Mouse (Mus musculus) limb, embryonic 15.5 days (tissue): ENCODE data around the gene H2-Eb1. TPM values are rescaled to one million over a fixed set of nuclear protein-coding genes. Genes with fewer than 3 reads are reported as not detected.
A peak's percentile ranks its signal among the peaks of the same experiment; 100 is the strongest.

Source experiments
- ATAC-seq: fragments of 200-750 bp; cut with Nextera tagmentation; 2 replicates; pipeline ENCODE4 v1.8.0; 2017; ENCODE audit warnings: low read depth, moderate TSS enrichment; ENCODE audit not compliant: insufficient number of reproducible peaks, low FRiP score, low TSS enrichment
- H3K27ac ChIP-seq: fragments of 300-500 bp; sonication (generic); 2 replicates; pipeline ENCODE4 v1.5.1; 2015; ENCODE audit warnings: moderate library complexity, mild to moderate bottlenecking, inconsistent platforms
- H3K27me3 ChIP-seq: fragments of 300-500 bp; sonication (generic); 2 replicates; pipeline ENCODE4 v1.6.1; 2015; ENCODE audit warnings: inconsistent platforms
- H3K36me3 ChIP-seq: fragments of 300-500 bp; sonication (generic); 2 replicates; pipeline ENCODE4 v1.6.1; 2015; ENCODE audit warnings: inconsistent platforms
- H3K4me1 ChIP-seq: fragments of 300-500 bp; sonication (generic); 2 replicates; pipeline ENCODE4 v1.6.1; 2015; ENCODE audit warnings: inconsistent platforms
- H3K4me2 ChIP-seq: fragments of 300-500 bp; sonication (generic); 2 replicates; pipeline ENCODE4 v1.6.1; 2015; ENCODE audit warnings: mild to moderate bottlenecking, inconsistent platforms
- H3K4me3 ChIP-seq: fragments of 300-500 bp; sonication (generic); 2 replicates; pipeline ENCODE4 v1.5.1; 2015; ENCODE audit warnings: mild to moderate bottlenecking, inconsistent platforms
- H3K9ac ChIP-seq: fragments of 300-500 bp; sonication (generic); 2 replicates; pipeline ENCODE4 v1.6.1; 2015; ENCODE audit warnings: inconsistent platforms
- H3K9me3 ChIP-seq: fragments of 300-500 bp; sonication (generic); 2 replicates; pipeline ENCODE4 v1.6.1; 2016; ENCODE audit warnings: inconsistent platforms
- WGBS: fragments of 180-500 bp; shearing (Covaris S2); methylation state at CpG from one replicate; pipeline ENCODE4 v1.1.7; 2015; 5-methylcytosine and 5-hydroxymethylcytosine counted together
- polyA plus RNA-seq: library from polyadenylated mRNA; unstranded; fragments of >200 nt; fragmentation: Nextera tagmentation; extraction: Ambion mirVana; gene quantifications from 2 replicates; pipeline ENCODE4 v1.2.1, GENCODE M21; 2015

The H2-Eb1 gene
- 3.3 and 3.8 TPM in 2 replicates for polyA plus RNA-seq

- H3K27ac ChIP-seq: no peak within 1 kb of the TSS
- H3K27me3 ChIP-seq: 0 out of 2 replicates have a peak, but pooled peaks cover 4% of the 10 kb centered on the region
- H3K9me3 ChIP-seq: no peaks in the 10 kb centered on the region
- H3K4me2 ChIP-seq: no peak within 1 kb of the TSS
- 0 out of 2 replicates have a peak, but pooled peaks cover 4% of the 10 kb centered on the region for H3K4me1 ChIP-seq
- H3K4me3 ChIP-seq: no peak within 1 kb of the TSS
- H3K36me3 ChIP-seq: no peaks in the 10 kb centered on the region
- ATAC-seq: peak; percentile 80
- H3K9ac ChIP-seq: no peak within 1 kb of the TSS
These were observed at the start of gene H2-Eb1 for GRCm38 (mm10) chr17:34305380-34306030. H2-Eb1 (plus strand) TSS chr17:34305867.

DNA sequence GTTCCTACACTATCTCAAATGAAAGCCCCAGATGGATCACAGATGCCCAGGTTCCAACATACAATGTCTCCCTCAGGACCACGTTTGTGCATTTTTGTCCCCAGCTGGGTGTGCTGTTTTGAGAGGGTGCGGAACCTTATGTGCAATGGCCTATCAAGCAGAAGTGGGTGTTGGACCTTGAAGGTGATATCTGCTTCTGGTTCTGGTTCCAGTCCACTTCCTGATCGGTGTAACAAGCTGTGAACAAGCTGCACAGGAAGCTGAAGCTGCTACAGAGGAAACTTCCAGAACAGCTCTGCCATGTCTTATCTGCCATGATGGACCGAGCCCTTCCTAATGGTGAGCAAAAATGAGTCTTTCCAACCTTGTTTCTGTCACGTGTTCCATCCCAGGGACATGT lies 49.2 kb upstream of the H2-Eb1 start:
- Histone ChIP-seq H3K4me2 (no peak overlapping the region), H3K9me3 (no peaks in the 10 kb centered on the region), H3K36me3 (no peaks in the 10 kb centered on the region), H3K27ac (no peak overlapping the region), H3K4me1 (no peaks in the 10 kb centered on the region), H3K9ac (no peak overlapping the region), H3K4me3 (no peak overlapping the region), H3K27me3 (peaks cover 23% of the 10 kb centered on the region; the same call in 1 of the 2 replicates)
- ATAC-seq: no peak
- WGBS: 80% methylated on average over 5 of the region's 5 CpGs

- H3K36me3 ChIP-seq: no peaks in the 10 kb centered on the region
- no peaks in the 10 kb centered on the region for H3K4me1 ChIP-seq
- no peak within 1 kb of the TSS for H3K27ac ChIP-seq
- WGBS: 71% methylated on average over 11 of the region's 11 CpGs
- H3K27me3 ChIP-seq: peaks cover 29% of the 10 kb centered on the region; the same call in 1 of the 2 replicates
- no peaks in the 10 kb centered on the region for H3K9me3 ChIP-seq
- ATAC-seq: no peak
- no peak within 1 kb of the TSS for H3K9ac ChIP-seq
- H3K4me3 ChIP-seq: no peak within 1 kb of the TSS
- no peak within 1 kb of the TSS for H3K4me2 ChIP-seq
These were observed 47.9 kb upstream of the H2-Eb1 start, which contains the start of gene H2-Ab1 for GRCm38 (mm10) chr17:34257594-34258375. H2-Ab1 (plus strand) TSS chr17:34257689.

- Histone ChIP-seq H3K4me3 (no peak overlapping the region), H3K9me3 (no peaks in the 10 kb centered on the region), H3K27me3 (peaks cover 49% of the 10 kb centered on the region), H3K4me1 (peaks cover 20% of the 10 kb centered on the region), H3K36me3 (no peaks in the 10 kb centered on the region), H3K4me2 (no peak overlapping the region), H3K27ac (no peak overlapping the region), H3K9ac (no peak overlapping the region)
- whole genome bisulfite sequencing: 51% methylated on average over 5 of the region's 5 CpGs
- no peak for ATAC-seq
These were observed 45.1 kb upstream of the H2-Eb1 start for GRCm38 (mm10) chr17:34260551-34260950.

DNA sequence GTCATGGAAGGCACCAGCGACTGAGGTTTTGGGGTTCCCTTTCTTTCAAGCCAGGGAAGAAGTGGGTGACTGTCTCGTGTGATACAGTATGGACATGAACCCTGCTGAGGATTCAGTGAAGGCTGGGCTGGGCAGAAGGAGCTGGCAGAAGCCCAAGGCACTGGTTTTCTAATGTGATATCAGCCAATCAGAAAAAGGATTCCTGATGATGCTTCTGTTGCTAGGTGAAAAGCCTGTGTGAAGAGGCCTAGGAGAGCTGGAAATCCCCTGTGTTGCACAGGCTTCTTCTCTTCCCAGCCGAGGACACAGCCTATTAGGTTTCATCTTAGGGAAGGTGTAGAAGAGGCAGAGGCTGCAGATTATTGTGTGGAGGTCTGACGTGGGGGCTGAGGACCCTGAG lies 44.2 kb upstream of the H2-Eb1 start:
- H3K9ac ChIP-seq: no peak overlapping the region
- H3K9me3 ChIP-seq: no peaks in the 10 kb centered on the region
- H3K4me3 ChIP-seq: no peak overlapping the region
- peaks cover 49% of the 10 kb centered on the region for H3K27me3 ChIP-seq
- no peaks in the 10 kb centered on the region for H3K36me3 ChIP-seq
- H3K4me2 ChIP-seq: no peak overlapping the region
- WGBS: 31% methylated on average over 4 of the region's 4 CpGs
- H3K27ac ChIP-seq: no peak overlapping the region
- no peak for ATAC-seq
- peaks cover 20% of the 10 kb centered on the region for H3K4me1 ChIP-seq

- H3K4me3 ChIP-seq: peak overlapping the region; percentile 44
- no peak overlapping the region for H3K27ac ChIP-seq
- peak overlapping the region; percentile 92 for H3K4me2 ChIP-seq
- H3K4me1 ChIP-seq: peaks cover 20% of the 10 kb centered on the region
- no peaks in the 10 kb centered on the region for H3K9me3 ChIP-seq
- H3K27me3 ChIP-seq: peaks cover 59% of the 10 kb centered on the region
- peak; percentile 61 for ATAC-seq
- 1% methylated on average over 8 of the region's 8 CpGs for WGBS
- H3K36me3 ChIP-seq: no peaks in the 10 kb centered on the region
- H3K9ac ChIP-seq: no peak overlapping the region
These were observed 42.6 kb upstream of the H2-Eb1 start for GRCm38 (mm10) chr17:34263068-34263467.

- WGBS: 8% methylated on average over 14 of the region's 14 CpGs
- no peaks in the 10 kb centered on the region for H3K9me3 ChIP-seq
- H3K4me3 ChIP-seq: peak overlapping the region; percentile 44
- peak overlapping the region; percentile 92 for H3K4me2 ChIP-seq
- no peak for ATAC-seq
- no peak overlapping the region for H3K27ac ChIP-seq
- H3K4me1 ChIP-seq: peaks cover 20% of the 10 kb centered on the region
- no peaks in the 10 kb centered on the region for H3K36me3 ChIP-seq
- peaks cover 60% of the 10 kb centered on the region for H3K27me3 ChIP-seq
- H3K9ac ChIP-seq: no peak overlapping the region
These were observed 41.8 kb upstream of the H2-Eb1 start for GRCm38 (mm10) chr17:34263811-34264371.

GRCm38 (mm10) chr17:34264452-34265351 lies 41.0 kb upstream of the H2-Eb1 start:
- Histone ChIP-seq H3K27me3 (peaks cover 52% of the 10 kb centered on the region), H3K9ac (peak overlapping the region; percentile 27), H3K4me1 (peaks cover 20% of the 10 kb centered on the region), H3K9me3 (no peaks in the 10 kb centered on the region), H3K4me3 (peak overlapping the region; percentile 44), H3K27ac (no peak overlapping the region), H3K36me3 (no peaks in the 10 kb centered on the region), H3K4me2 (peak overlapping the region; percentile 92)
- whole genome bisulfite sequencing: 1% methylated on average over 93 of the region's 93 CpGs
- no peak for ATAC-seq

DNA sequence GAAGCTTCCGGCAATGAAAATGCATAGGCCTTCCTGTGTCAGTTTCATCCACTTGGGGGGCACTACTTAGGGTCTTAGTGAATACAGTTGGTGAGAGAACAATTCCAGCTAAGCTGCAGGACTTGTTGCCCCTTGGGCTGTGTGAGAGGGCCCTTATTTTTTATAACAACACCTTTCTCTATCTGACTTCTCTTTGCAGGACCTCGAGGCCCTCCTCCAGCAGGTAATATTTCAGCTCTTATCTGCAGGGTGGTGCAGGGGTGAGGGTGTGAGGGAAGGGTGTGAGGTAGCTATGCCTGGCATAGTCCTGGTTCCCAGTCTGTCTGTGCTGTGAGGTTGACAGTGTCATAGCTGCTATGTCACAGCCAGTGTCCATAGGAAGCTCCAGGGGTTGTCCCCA lies 37.4 kb upstream of the H2-Eb1 start:
- Histone ChIP-seq H3K27me3 (peaks cover 37% of the 10 kb centered on the region), H3K9ac (no peak overlapping the region), H3K4me1 (peaks cover 18% of the 10 kb centered on the region), H3K4me3 (no peak overlapping the region), H3K36me3 (no peaks in the 10 kb centered on the region), H3K4me2 (no peak overlapping the region), H3K9me3 (no peaks in the 10 kb centered on the region), H3K27ac (no peak overlapping the region)
- ATAC-seq: no peak
- 69% methylated on average over 2 of the region's 2 CpGs for WGBS

- Histone ChIP-seq H3K9ac (no peak overlapping the region), H3K4me1 (peaks cover 13% of the 10 kb centered on the region), H3K27ac (no peak overlapping the region), H3K36me3 (no peaks in the 10 kb centered on the region), H3K27me3 (peaks cover 33% of the 10 kb centered on the region), H3K9me3 (no peaks in the 10 kb centered on the region), H3K4me2 (no peak overlapping the region), H3K4me3 (no peak overlapping the region)
- WGBS: 83% methylated on average over 2 of the region's 2 CpGs
- ATAC-seq: no peak
These were observed 36.9 kb upstream of the H2-Eb1 start for GRCm38 (mm10) chr17:34268748-34269147.

DNA sequence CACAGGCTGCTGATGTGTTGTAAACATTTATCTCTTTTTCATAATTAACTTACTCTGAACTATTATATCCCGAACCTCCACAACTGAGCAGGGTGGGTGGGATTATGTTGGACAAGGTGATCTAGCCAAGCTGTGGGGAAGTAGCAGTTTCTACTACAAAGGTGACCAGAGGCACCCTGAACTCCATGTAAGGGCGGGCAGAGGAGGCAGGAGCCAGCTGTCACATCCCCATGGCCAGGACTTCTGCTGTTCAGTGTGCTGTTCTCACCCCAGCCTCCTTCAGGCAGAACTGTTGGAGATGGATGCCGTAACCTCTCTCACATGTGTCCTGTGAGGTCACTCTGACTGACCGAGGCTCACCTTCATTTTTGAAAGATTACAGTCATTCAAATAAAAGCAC lies 35.9 kb upstream of the H2-Eb1 start:
- 71% methylated on average over 4 of the region's 4 CpGs for WGBS
- Histone ChIP-seq H3K4me1 (peaks cover 5% of the 10 kb centered on the region), H3K9ac (no peak overlapping the region), H3K36me3 (no peaks in the 10 kb centered on the region), H3K27me3 (peaks cover 22% of the 10 kb centered on the region), H3K27ac (no peak overlapping the region), H3K4me2 (no peak overlapping the region), H3K9me3 (no peaks in the 10 kb centered on the region), H3K4me3 (no peak overlapping the region)
- ATAC-seq: no peak
